Mouse (Mus musculus): ENCODE data around the gene Foxg1. TPM values are rescaled to one million over a fixed set of nuclear protein-coding genes. Genes with fewer than 3 reads are reported as not detected.

Gene Foxg1
- total RNA-seq, 2 experiments from 2014 or later, result not detected

DNA sequence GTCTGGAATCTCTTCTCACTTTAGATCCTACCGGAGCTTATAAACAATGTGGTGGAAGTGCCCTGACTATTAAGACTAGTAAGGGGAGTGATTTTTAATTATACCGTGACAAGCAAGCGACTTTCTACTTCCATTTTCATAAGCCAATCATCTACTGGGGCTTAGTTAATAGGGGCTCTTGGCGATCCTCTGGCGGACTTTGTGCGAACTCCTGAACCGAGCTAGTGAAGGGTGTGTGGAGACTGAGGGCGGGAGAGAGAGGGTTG is 18.3 kb downstream of the Foxg1 start:
- ATAC-seq (replicated peaks; ENCODE audit: poor library complexity), result no peak

GRCm38 (mm10) chr12:49401119-49401795 is 18.8 kb downstream of the Foxg1 start:
- ATAC-seq (replicated peaks; ENCODE audit: poor library complexity), result no peak

GRCm38 (mm10) chr12:49401796-49402130 is 19.3 kb downstream of the Foxg1 start:
- ATAC-seq (replicated peaks; ENCODE audit: poor library complexity), result no peak

DNA sequence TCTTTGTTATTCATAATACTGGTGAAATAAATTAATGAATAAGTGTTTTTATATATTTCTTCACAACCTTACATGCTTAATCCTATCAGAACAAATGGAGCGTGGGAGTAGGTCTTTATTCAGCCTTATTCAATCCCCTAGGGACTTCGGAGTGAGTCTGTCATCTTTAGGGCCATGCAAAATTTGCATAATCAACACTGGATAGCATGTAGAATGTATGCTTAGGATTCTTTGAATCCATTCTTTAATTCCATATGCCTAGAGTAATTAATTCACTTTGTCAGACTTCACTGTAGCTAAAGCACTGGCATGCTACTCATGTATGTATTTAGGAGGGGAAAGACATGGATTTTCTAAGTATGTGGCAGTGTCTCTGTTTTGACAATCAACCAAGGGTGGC is 27.4 kb downstream of the Foxg1 start:
- ATAC-seq (replicated peaks; ENCODE audit: poor library complexity), result no peak

GRCm38 (mm10) chr12:49417963-49418362 is 35.5 kb downstream of the Foxg1 start:
- no peak for ATAC-seq (replicated peaks; ENCODE audit: poor library complexity)

Other genes with a start within 250 kb of the Foxg1 start
- not detected in 2 replicates for gene Gm43517, start 2.5 kb downstream of the Foxg1 start, total RNA-seq (2015)
- gene Gm43517, start 2.5 kb downstream of the Foxg1 start, total RNA-seq (2017), result not detected in 2 replicates

Data from megakaryocyte progenitor cell, adult 5-6 weeks (primary cell).